Mouse (Mus musculus) v-Abl transformed pro-B cells (cell line): ENCODE results near the gene Gm20696.

Experiments used
- in situ Hi-C, 2 experiments: fragments of 400-800 bp; cut with MboI; formaldehyde crosslinking; loops; one replicate each; pipeline ENCODE4 v1.15.1; 2025; ENCODE audit not compliant: unreplicated experiment in 2 of 2

Gene Gm20696

DNA sequence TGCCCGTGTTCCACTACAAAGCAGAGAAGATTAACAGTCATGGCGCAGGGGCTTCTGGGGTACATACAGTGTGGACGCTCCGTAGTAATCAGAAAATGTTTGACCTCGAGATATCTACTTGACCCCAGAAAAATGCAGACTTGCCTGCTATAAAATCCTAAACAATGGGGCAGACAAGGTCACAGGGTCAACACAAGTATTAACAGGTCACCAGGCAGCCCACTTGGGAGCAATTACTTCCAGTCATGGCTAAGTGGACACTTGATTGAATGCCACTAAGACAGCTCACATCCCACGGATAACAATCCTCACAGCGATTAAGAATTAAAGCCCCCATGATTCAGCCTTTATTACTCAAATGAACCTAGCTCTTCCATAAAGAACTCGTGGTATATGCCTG is 199.5 kb downstream of the Gm20696 start:
- in situ Hi-C loops: no loop called here

DNA sequence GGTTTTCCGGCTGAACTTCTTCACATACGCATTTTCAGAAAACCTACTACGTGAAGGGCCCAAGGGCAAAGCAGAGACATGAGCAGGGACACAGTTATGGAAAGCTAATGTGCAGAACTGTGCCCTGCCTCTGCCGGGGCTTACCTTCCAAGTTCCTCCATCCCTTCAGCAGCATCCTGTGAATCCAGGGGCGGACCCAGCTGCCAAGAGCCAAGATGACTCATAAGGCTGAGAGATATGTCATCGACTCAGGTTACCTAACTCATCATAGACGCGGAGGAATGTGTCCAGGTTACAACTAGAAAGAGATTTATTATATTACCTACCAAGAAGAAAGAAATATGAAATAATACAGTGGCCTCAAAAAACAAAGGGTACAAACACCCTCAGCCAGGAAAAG is 200.2 kb downstream of the Gm20696 start:
- in situ Hi-C loops: no loop called here

DNA sequence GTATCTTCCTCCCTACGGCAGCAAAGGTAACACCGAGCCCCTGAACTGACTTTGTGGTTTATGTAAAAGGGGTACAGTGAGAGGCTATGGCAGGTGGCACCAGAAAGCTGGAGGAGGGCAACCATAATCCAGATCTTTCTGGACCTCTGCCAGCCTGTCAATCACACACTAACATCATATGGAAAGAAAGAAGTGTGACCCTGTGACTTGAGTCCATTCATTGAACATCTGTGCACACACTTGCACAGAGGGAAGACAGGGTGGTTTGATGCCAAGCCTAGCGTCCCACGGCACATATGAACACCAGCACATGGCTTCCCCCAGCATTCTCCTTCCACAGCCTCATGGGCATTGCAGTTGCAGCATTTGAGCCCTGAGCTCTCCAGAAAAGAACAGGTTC is 202.1 kb downstream of the Gm20696 start:
- in situ Hi-C loops: no loop called here

DNA sequence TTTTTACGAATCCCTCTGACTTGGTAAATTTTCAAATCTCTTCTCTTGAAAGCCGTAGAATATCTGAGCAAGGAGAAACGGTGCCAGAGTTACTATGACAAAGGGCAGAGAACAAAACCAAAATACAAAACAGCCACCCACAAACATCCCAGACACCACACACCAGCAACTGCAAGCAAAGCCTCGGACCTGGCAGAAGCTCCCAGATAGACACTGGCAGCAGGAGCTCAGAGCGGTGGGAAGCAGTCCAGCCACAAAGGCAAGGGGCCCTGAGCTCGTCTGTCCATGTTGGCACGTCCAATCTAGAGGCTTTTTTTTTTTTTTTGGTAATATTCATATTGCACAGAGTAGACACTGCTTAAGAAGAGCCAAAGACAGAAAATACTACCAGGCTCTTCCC is 202.7 kb downstream of the Gm20696 start:
- in situ Hi-C loops: no loop called here

DNA sequence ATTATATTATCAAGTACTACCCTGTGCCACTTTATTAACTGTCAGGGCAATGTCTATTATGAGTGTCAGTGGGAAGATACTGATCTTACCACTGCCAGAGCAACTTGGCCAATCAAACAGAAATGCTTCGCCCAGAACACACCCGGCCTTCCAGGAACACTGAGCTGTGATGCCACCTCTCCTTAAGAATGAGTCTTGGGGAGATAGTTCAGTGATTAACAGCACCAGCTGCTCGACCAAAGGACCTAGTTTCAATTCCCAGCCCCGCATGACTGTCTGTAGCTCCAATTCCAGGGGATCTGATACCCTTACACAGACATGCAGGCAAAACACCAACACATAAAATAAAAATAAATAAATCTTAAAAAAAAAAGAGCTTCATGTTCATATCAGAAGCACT is 207.8 kb downstream of the Gm20696 start:
- in situ Hi-C loops: loop anchor here (5.0 to 10.0 kb wide), 8 partner anchors 74 to 1184 kb away; no protein-coding TSS in a partner anchor

DNA sequence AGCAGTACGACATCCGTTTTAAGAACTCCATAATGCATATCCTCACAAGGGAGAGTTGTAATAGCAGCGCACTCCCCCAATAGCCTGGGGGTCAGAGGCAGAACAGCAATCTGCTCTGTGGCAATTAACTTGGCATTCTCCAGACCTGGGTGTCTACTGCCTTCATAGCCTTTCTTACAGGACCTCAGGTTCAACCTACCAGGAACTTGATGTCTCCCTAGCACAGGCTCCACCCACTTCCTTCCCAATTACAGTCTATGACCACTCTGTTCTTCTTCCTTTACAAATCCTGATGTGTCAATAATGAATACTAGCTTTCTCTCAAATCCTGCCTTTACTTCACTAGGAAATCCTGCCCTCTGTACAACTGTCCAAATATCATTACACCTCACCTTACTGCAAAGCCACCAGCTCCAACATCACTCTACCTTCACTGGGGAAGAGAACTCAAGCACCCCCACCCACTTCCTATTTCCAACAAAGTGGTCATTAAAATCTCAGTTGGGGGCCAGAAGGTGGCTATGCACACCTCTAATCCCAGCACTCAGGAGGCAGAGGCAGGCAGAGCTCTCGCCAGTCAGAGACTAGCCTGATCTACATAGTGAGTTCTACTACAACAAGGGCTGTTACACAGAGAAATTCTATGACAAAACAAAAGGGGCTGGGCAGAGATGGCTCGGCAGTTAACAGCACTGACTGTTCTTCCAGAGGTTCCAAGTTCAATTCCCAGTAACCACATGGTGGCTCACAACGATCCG is 212.7 kb downstream of the Gm20696 start:
- in situ Hi-C loops: loop anchor here (5.0 to 10.0 kb wide), 10 partner anchors 67 to 1179 kb away; no protein-coding TSS in a partner anchor

DNA sequence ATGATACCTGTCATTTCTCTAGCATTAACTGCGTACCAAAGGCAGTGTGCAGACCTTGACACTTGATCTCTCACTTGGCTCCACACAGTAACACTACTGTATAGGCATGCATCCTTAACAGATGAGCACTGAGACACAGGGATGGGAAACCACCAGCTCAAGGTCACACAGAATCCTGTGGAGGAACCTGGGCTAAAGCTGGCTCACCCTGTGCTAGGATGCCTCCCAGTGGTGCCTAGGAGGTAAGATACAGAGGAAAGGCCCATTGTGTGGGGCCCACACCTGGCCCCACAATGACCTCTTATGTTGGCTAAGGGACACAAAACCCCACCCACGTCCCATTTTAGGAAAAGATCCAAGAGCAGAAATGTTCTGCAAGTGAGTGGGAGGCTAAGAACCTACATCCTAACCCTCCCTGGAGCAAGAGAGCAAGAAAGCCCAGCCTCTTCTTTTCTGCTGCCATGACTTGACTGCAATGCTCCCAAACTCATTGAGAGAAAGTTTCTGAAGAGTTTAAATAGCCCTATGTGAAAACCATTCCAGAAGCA is 213.9 kb downstream of the Gm20696 start:
- in situ Hi-C loops: loop anchor here (5.0 to 10.0 kb wide), 10 partner anchors 65 to 1178 kb away; no protein-coding TSS in a partner anchor

DNA sequence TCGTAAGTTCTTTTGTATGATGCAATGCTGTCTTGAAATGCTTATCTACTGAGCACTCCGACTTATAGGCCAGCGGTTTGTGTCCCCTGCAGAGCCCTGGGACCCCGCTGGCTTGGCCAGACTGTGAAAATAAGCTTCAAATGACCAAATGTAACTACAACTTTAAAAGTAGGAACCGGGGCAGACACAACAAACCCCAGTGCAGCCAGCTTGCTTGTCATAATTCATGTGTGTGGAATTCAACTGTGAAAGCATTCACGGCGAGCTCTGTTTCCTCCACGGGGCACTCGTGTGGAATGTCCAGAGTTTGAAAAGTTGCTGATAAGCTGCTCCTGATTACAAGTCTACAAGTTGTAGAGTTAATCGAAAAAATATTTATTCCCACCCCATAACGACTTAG is 215.1 kb downstream of the Gm20696 start:
- in situ Hi-C loops: loop anchor here (5.0 to 10.0 kb wide), 10 partner anchors 64 to 1177 kb away; no protein-coding TSS in a partner anchor

DNA sequence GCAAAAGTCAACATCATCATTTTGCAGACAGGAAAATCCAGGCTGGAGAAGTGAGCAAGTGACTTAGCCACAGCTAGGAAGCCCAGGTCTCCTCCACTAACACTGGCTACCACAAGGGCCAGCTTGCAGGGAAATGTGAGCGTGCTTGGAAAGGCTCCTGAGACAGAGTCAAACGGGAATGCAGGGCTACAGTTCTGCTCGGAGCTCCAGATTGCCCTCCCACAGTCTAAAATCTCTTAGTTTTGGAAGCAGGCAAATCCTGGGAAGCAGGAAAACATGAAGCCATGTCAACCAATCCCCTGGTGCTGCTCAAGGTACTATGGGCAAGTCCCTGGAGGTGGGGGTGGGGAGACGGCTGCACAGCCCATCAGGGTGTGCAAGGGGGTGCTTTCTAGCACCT is 219.2 kb downstream of the Gm20696 start:
- in situ Hi-C loops: no loop called here

DNA sequence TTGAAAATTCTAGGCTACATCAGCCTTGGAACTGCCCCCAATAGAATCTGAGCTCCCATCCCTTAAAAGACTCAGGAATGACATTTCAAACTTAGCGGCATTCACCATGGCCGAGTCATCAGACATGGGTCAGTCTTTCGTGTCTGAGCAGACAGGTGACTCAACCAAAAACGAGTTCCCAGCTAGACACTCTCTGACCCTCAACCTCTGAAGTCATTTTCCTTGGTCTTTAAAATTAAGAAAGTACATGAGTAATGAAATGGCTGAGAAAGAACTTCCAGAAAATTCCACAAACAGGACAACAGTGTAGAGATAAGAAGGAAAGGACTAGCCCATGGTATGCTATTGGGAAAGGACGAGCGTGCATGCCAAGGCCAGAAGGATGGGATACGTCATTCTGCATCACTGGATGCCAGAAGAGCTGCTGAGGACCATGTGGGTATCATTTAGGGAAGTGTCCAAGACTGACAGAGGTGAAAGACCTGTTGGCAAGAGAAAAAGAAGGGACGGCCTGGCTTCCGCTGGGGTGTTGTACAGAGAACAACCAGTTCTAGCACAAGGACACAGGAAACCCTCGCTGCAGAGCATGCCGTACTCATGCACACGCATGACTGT is 219.7 kb downstream of the Gm20696 start:
- in situ Hi-C loops: no loop called here

DNA sequence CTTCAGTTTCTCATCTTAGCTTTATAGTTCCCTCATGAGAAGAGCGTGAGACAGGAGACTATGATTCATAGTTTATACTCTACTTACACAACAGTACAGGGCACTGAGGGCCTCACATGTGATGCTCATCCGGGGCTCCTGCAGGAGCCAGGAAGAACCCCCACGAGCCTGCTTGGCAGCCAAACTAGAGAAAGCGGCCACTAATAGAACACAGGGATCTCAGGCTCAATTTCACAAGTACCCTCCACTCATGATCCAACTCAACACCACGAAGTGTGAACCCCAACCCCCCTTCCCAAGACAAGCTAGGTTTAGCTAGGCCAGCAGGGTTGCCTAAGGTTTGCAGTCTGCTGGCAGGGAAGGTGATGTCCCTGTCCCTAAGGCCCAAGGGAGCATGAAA is 223.1 kb downstream of the Gm20696 start:
- in situ Hi-C loops: no loop called here

DNA sequence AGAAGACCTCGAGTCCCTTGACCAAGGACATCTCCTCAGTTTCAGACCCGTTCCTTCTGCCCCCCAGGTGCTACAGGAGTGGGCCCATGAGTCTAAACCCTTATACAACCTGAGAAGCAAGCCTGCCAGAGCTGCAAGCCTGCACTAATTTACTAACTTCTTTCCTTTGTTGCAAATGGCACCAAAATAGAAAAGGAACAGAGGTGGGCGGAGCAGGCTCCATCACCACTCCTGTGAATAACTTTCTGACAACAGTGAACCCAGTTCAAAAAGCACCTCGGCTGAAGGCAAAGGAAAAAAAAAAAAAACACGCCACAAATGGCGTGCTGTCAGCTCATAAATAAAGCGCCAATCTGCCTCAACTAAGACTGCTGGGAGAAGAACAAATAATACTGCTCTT is 225.5 kb downstream of the Gm20696 start:
- in situ Hi-C loops: no loop called here

DNA sequence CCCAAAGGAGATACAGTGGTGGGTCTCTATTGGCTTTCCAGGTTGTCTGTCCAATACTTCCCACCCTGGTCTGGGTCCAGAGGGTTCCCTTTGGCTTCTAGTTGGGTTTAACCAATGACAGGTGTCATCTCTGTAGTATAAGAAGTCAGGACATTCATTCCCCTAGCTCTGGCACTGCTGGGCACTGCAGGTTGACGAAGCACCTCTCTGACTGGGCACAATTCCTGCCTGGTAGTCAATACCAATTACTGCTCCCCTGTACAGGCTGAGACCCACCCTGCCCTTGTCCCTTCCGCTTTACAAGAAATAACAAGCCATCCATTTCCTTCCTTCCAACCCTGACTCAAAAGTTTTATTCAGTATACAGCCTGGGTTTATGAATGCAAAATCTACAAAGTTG is 226.0 kb downstream of the Gm20696 start:
- in situ Hi-C loops: no loop called here

DNA sequence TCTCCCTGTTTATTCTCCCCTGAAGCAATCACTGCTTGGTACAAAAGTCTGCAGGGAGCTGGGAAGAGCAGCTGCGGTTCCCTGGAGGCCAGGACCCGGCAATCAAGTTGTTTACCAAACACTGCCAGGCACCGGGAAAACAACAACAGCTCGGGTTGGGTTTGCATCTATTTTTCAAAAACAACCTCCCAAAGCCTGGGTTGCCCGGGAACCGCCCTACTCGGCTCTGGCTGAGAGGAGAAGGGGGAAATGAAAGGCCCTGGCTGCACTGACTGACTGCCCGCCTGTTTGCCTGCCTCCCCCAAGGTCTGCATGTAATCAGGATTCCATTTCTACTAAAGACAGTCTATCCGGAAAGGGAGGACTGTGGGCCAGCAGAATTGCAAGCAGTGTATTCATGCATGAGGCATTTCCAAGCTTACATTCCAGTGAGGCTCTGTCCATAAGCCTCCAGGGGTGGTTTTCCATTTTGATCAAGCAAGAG is 226.7 kb downstream of the Gm20696 start:
- in situ Hi-C loops: no loop called here

DNA sequence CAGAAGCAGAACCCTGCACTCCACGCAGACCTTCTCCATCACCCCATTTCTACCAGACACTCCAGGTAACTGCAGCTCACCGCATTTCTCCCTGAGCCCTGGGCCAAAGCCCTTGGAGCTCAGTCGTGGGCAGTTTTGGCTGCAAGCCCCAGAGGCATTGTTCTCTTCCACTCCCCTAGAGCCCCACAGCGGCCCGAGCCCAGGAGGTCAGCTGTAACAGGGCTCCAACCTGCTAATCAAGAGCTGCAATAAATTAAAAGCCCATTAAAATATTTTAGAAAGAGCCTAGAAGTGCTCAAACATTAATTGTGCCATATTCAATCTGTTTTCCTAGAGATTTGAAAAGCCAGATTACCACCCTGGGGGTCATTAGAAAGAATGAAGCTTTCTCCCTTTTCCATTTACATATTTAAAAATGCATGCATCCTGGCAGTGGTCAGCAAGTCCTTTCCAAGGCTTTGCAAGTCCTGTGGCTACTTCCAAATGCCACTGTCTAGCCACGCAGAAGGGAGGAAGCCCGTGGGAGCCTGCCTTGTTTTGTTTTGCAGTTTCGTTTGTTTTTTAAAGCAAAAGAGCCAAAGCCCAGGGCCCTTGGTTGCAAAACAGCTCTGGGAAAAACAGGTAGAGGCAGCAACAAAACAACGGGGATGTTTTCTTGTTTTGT is 227.3 kb downstream of the Gm20696 start:
- in situ Hi-C loops: no loop called here

DNA sequence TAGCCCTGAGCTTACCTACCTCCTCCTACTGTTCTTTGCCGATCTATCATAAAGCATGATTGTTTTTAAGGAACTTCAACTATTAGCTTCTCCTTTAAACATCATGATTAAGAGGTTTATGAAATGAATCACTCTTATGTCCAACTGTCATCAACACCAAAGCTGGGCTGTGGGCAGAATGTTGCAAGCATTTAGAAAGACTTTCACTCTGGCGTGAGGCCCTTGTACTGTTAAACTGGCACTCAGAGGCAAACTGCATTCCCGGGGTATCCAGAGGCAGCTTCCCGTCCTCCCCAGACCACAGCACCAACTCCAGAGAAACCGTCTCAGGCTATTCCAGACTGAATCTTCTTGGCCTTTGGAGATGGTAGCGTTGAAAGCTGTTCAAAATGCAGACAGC is 230.2 kb downstream of the Gm20696 start:
- in situ Hi-C loops: no loop called here

DNA sequence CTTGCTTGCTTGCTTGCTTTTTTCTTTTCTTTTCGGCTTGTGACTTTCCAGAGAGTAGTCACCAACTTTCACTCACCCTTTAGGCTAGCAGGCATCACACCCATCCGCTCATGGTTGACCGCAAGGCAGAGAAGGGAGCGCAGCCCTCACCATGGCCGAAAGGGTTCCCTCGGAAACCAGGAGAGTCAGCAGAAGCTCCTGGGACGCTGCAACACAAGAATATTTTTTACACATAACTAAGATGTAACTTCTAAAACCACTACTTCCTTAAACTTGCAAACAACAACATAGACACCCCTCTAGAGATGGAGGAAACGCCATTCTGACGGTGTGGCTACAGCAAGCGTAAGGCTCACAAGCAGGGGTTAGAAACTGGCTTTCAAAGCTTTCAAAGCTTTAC is 231.5 kb downstream of the Gm20696 start:
- in situ Hi-C loops: no loop called here

DNA sequence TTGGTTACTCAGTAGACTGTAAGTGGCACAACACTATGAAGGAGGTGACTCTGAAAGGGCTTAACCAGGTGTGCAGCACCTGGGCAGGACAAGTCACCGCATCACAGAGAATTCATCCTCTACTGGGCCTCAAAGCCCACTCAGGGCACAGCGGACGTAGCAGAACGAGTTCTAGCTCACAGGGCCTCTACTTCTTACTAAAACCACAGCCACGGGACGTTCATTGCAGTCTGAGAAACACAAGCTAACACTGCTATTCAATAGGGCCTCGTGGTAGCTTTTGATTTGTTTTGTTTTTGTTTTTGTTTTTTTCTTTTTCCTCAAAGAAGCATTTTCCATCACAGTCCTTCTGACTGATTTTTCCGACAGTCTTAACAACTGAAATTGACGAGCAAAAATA is 233.6 kb downstream of the Gm20696 start:
- in situ Hi-C loops: loop anchor here in 1 of 2 experiments (5.0 kb wide), 1 partner anchor 46 kb away; no protein-coding TSS in a partner anchor

DNA sequence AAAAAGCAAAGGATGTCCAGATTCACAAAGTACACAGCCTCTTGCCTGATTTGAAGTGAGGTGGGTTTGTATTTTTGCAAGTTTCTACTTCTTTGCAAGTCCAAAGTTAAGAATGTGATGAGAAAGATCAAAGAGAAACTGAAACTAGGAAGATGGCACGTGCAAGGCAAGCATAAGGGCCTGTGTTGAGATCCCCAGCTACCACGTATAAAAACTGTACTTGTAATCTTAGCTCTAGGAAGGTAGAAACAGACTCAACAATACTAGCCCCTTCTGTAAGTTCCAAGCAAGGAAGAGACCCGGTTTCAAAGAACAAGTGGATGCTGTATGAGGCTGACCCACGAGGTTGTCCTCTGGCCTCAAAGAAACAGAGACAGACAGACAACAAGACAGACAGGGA is 234.7 kb downstream of the Gm20696 start:
- in situ Hi-C loops: loop anchor here in 1 of 2 experiments (5.0 kb wide), 1 partner anchor 45 kb away; no protein-coding TSS in a partner anchor

DNA sequence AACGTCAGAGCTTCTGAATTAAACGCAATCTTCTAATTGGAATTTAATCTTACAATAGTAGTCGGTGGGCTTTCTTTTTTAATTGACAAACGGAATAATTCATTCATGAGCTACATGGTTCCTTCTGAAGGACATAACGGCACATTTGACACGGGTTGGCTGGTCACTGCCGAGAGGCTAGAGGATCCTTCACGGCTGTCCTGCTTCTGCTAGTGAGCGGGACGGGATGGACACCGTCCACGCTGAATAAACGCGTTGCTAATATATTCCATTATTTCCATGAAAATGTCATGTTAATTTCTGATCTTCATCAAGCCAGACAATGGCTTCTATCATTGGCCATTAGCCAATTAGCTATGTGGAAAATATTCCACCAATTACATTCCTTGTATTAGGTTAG is 236.0 kb downstream of the Gm20696 start:
- in situ Hi-C loops: loop anchor here in 1 of 2 experiments (5.0 kb wide), 1 partner anchor 43 kb away; no protein-coding TSS in a partner anchor
